Mouse (Mus musculus) mouse trophoblast stem cell (cell line): ENCODE measurements around the gene Vav1.
"Not testable (repeated sequence)": the region's sequence is repeated elsewhere in the genome, so short reads cannot be mapped to it uniquely, and the experiment has no call there.

ENCODE experiments used
- in situ Hi-C, 2 experiments: fragments of 300-500 bp; cut with MseI, MboI; formaldehyde crosslinking; loops; 2 replicates in 1 of 2; 3 replicates in 1 of 2; pipeline ENCODE4 v1.15.1; 2025

The Vav1 gene

DNA sequence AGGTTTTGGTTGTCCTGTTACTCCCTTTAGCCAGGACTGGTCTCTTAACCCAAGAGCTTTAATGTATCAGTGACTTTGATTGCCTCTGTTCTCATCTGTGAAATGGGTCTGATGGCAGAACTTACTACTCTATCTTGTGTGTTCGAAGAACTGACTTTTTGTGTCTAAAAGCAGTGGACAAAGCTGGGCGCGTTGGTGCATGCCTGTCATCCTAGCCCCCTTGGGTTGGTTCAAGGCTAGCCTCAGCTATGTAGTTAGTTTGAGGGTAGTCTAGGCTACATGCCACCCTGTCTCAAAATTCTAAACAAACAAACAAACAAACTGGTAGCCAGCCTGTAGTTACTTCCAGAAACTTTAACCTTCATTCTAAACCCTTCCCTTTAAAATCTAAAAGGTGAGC, 27.5 kb upstream of the Vav1 start:
- in situ Hi-C loops, result no loop called here

DNA sequence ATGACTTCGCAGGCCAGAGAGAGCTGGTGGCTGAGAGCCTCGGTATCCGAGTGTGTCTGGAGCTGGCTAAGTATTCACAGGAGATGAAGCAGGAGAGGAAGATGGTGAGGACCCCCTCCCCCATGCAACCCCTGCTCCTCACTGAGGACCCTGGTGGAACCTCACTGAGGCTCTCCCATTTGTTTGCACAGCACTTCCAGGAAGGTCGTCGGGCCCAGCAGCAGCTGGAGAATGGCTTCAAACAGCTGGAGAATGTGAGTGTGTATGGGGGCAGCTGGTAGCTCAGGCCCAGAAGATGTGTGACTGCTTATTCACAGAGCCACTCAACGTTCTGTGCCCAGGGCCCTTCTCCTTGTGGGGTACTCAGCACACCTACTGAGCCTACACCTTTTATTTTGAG, 25.6 kb upstream of the Vav1 start:
- in situ Hi-C loops, result no loop called here

DNA sequence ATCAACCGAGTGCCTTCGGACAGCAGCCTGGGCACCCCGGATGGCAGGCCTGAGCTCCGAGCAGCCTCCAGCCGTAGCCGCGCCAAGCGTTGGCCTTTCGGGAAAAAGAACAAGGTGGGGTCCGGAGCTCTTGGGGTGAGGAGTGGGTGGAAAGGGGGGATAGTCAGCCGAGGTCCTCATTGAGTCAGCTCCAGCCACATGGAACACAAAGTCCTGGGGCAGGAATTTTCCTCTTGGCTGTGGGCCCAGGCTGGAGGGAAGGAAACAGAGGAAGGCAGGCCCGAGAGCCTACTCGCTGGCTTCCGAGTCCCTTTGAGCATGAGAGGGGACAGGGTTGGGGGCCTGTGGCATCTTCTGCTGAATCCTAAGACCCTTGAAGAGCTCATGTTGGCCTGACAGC, 23.5 kb upstream of the Vav1 start:
- in situ Hi-C loops, result no loop called here

DNA sequence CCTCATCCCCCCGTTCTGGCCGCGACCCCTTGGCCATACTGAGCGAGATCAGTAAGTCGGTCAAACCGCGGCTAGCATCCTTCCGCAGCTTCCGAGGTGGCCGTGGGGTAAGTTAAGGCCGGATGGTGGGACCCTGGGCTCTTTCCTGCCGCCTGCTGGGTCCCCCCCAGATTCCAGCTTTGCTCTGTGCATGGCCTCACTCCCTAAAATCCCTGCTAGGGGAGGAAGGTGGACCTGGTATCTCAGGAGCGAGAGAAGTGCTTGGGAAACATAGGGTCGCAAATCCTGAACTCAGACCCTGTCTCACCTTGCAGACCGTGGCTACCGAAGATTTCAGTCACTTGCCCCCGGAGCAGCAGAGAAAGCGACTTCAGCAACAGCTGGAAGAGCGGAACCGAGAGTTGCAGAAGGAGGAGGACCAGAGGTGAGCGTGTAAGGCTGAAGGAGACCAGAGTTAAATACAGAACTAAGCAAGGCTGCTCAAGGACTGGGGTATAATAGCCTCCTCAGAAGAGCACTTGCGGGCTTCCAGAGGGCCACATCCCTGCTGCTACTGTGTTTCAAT, 21.9 kb upstream of the Vav1 start:
- in situ Hi-C loops, result no loop called here

DNA sequence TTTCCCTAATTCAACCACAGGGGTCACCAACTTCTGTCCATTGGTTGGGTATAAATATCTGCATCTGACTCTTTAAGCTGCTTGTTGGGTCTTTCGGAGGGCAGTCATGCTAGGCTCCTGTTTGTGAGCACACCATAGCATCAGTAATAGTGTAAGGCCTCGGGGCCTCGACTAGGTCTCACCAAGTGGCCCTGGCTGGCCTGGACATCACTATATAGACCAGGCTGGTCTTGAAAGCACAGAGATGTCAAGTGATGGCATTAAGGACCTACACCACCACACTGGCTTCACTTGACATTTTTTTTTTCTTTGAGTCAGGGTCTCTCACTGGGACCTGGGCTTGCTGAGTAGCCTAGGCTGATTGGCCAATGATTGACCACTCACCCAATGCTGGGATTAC, 20.7 kb upstream of the Vav1 start:
- in situ Hi-C loops, result no loop called here

DNA sequence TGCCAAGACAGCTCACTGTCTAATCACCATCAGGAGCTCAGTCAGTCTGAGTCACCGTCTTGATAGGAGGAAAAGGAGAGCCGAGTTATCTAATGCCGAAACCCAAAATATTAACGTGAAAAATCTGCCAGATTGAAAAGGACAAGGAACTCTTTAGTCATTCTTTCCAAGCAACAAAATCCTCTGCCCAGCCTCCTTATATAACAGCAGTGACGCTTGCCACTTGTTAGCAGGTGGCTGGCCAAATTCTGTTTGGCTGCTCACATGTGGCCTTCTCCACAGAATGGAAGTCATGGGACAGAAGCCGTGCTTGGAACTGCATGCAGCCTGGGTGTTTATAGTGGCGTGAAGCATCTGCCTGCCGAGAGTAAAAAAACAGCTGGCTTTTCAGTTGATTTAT, 19.2 kb upstream of the Vav1 start:
- in situ Hi-C loops, result no loop called here

DNA sequence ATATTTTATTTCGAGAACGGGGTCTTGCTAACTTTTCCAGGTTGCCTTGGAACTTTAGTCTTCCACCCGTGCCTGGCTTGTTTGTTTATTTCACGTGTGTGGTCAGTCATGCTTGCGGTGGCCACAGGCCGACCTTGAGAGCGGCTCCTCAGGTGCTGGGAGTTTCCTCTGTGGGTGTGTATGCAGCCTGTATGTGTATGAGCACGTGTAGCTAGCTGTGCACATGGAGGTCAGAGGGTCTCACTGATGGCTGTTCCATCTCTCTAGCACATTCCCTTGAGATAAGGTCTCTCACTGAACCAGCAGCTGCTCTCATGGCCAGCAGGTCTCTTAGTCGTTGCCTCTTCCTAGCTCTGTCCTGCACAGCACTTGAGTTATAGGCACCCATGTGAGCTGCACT, 18.5 kb upstream of the Vav1 start:
- in situ Hi-C loops, result no loop called here

DNA sequence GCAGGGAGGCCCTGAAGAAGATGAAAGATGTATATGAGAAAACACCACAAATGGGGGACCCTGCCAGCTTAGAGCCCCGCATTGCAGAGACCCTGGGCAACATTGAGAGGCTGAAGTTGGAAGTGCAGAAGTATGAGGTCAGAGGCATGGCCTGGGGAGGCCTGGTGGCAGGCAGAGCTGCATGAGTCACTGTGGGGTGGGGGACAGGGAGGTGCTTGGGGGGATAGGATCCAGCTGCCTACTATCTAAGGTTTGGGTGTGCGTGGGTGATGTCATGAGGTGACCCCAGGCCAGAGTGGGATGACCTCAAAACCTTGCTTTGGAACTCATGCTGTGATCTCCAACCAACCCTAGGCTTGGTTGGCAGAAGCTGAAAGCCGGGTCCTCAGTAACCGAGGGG, 17.6 kb upstream of the Vav1 start:
- in situ Hi-C loops, result no loop called here

DNA sequence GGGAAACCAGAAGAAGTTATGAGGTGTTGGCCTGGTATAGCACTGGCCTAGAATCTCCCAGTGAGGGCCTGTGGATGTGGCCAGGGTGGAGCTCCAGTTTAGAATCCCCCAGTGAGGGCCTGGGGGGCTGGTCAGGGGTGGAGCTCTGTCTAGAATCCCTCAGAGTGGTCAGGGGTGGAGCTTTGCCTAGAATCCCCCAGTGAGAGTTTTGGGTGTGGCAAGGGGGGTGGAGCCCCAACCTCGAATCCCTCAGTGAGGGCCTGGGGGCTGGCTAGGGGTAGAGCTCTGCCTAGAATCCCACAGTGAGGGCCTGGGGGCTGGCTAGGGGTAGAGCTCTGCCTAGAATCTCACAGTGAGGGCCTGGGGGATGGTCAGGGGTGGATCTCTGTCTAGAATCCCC, 17.1 kb upstream of the Vav1 start:
- in situ Hi-C loops, result no loop called here

DNA sequence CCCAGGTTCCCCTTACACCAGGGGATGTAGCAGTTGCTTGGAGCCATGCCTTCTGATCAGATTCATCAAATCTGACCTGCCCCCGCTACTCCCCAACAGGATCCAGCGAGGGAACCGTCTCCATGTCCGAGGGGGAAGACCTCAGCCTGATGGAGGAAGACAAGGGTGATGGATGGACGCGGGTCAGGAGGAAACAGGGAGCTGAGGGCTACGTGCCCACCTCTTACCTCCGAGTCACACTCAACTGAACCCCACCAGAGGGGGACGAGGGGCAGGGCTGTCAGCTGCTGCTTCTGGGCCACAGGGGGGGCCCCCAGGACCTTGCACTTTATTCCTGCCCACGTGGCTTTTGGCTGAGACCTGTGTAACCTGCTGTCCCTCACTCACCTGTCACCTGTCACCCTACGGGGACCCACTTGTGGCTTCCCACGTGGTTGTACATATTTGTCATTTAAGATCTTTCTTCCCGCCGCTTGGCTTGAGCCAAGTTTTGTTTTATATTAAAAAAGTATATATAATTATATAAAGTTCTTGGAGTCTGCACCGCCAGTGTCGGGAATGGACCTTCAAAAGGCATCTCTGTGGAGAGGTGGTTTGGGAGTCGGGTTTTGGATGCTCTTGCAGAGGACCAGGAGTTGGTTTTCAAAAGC, 15.9 kb upstream of the Vav1 start:
- in situ Hi-C loops, result no loop called here

DNA sequence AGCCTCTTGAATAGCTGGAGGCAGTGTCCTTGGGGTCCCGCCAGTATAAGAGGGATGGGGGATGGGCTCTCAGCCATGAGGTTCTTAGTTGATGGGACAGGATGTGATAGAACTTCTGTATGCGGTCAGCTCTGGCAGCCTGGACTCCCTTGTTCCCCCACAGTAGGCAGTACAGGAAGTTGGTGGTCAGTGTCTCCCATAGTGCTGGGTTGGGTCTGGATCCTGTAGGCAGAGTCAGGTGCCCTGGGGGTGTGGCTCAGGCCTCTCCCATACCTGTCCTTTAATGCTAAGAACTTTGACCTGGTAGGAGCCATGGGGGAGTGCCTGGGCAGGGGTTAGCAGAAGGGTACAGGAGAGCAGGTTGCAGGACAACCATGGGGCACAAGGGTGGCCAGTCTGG, 14.7 kb upstream of the Vav1 start:
- in situ Hi-C loops, result no loop called here

DNA sequence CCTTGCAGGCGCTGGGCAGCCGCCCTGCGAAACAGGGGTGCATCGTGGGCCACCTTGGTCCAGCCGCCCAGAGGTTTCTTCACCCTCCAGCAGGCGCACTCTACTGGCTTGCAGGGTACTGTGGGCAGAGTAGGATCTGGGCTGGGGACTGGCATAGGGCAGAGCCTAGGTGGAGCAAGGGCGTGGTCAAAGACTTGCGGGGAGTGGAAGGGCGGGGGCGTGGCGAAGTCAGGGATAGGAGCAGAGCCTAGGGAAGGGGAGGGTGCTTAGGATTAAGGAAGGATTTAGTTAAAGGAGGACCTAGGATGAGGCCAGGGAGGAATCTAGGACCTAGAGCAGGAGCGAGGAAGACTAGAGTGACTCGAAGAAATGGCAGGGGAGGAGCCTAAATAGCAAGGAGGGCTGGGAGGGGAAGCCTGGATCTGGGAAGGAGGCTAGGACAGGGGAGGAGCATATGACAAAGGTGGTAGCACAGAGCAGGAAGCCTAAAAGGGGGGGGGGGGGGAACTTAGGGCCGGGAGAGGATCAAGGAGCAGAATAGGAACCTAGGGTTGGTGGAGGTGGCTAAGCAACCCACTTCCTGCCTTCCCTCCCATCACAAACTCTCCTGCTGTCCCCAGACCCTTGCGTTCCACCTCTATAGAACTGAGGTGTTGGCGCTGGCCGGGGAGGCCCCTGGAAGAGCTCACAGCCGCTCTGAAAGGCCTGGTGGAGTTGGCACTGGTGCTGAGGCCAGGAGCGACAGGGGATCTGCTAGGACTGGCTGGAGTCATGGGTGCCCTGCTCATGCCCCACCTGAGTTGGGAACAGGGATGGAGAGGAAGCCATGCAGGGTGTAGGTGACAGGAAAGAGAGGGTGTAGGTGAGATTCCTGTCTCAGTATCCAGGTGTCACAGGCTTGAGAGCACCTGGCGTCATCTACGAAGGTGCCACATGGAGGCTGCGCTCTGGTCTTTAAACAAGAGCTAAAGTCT, 13.6 kb upstream of the Vav1 start:
- in situ Hi-C loops, result no loop called here

DNA sequence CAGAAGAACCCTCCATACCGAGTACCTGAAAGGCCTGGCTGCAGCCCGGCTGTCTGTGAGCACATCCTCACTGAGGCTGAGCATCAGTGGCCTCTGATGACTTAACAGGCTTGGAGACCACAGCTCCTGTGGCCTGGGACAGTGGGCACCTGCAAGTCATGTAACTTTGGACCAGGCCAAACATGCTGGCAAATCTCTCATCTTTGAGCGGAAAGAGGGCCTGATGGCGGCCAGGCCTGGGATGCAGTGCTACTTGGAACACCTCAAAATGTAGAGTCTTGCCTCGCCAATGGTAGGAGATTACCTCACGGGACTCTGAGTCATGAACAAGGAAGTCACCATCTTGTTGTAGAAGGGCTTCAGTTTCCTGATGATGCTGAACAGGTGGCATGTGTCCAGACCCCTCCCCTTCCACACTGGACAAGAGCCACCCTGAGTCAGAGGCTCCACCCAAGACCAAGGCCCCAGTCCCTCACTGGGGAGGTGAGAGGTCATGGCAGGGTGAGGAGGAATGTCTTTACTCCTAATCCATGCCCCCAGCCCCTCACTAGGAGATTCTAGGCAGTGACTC, 11.3 kb upstream of the Vav1 start:
- in situ Hi-C loops, result no loop called here

DNA sequence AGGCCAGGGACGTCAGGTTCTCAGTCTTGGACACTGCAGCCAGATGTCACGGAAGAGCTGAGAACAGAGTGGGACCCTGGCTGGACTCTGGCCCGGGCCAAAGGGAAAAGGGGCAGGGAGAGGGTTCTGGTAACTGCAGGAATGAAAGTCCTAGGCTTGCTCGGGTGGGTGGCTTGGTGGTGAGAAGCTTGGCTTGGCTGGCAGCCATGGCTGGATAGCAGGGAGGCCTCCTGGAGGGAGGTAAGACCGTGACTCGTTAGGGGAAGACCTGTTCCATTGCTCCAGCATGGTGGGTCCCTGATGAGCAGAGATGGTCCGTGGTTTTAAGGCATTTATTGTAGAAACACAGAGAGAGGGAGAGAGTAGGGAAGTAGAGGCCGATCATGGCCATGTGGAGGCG, 7.6 kb upstream of the Vav1 start:
- in situ Hi-C loops, result no loop called here

DNA sequence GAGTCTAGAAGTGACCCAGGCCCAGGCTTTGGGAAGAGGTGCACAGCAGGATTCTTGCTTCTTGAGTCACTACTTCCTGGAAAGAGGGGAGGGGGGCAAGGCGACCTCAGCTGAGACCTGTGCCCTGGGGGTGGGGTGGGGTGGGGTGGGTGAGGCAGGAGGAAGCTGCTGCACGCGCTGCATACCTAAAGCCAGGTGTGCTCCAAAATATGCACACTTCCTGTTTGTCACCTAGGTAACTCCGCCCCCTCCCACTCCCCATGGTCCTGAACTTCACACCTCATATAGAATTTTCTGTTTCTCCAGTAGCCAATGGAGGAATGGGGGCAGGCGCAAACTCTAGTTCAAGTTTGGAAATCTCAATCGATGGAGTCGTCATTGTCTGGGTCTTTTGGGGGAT, 5.1 kb upstream of the Vav1 start:
- in situ Hi-C loops, result no loop called here

DNA sequence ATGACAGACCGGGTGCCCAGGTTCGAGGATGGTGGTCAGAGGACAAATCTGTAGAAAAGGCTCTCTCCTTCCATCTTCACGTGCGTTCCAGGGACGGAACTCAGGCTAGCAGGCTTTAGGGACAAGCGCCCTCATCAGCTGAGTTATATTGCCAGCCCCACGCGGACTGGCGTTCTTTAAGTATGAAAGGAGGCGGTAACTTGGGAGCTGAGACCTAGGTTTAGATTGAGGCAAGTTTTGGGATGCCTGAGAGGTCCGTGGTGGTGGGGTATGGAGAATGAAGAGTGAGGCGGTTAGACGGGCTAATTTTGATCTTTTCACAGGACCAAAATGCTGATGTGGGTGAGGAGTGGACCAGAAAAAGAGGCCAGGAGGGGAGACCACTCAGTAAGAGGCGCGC, 4.2 kb upstream of the Vav1 start:
- in situ Hi-C loops, result no loop called here

DNA sequence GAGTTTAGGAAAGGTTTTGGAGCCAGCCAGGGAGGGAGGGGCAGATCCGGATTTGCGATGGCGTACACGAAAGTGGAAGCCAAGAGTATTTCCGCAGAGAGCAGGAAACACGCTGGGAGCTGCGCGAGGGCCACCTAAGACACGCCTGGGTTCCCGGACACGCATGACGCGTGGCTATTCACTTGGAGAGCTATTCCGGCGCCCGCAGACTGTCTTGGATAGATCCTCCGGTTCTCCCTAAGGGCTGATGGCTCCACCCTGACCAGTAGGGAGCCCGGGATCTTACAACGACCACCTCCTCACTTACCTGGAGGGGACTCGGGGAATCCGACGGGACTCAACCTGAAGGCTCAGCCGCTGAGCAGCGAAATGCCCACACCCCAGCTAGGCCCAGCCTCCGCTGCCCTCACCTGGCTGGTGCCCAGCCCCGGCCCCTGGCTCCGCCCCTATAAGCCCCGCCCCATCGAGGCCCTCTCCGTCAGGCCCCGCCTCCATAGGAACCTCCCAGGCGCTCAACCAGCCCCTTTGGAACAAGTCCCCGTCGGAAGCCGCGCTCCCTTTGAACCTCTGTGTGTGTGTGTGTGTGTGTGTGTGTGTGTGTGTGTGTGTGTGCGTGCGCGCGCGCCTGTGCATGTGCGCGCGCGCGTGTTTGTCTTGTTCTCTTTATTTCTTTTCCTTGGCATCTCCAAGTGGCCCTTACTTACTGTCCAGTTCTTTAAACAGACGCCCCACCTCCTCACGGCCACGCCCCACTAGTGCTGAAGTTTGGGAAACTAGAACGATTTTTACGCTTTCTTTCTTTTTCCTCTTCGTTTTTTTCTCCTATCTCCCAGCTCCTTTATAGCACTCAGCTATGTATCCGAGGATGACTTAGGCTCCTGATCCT, 3.5 kb upstream of the Vav1 start:
- in situ Hi-C loops, result no loop called here

DNA sequence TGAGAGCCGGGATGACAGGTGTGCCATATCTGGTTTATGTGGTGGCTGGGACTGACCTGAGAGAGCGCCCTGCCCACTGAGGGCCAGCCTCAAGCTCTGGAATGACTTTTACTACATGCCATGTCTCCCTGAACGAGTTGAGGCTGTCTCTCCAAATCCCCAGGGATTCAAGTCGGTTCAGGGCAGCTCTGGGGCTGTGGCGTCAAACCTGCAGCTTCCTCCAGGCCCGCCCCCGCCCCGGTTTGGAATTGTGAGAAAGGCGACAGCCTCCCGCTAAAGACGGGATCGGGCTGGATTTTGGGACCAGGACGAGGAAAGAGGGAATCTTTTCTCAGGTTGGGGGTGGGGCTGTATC, 2.9 kb upstream of the Vav1 start:
- in situ Hi-C loops, result no loop called here

DNA sequence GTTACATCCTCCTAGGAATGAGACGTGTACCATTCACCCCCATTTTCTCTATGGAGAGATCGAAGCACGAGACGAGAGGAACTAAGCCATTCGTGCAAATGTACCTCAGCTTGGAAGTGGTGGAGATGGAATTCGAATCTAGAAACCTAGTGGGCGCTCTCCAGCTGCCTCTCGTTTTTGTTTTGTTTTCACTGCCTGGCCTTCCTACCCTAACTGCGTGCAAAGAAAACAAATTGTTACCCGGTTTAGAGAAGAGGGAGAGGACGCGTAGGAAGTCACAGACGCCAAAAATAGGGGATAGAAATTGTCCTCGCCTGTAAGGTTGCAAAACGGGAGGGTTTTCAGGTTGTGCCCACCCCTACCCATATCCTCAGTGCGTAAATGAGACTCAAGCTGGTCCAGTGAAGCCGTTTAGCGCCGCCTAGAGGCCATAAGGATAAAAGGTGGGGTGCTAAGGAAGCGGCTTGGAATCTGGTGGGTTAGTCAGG, 2.2 kb upstream of the Vav1 start:
- in situ Hi-C loops, result no loop called here

DNA sequence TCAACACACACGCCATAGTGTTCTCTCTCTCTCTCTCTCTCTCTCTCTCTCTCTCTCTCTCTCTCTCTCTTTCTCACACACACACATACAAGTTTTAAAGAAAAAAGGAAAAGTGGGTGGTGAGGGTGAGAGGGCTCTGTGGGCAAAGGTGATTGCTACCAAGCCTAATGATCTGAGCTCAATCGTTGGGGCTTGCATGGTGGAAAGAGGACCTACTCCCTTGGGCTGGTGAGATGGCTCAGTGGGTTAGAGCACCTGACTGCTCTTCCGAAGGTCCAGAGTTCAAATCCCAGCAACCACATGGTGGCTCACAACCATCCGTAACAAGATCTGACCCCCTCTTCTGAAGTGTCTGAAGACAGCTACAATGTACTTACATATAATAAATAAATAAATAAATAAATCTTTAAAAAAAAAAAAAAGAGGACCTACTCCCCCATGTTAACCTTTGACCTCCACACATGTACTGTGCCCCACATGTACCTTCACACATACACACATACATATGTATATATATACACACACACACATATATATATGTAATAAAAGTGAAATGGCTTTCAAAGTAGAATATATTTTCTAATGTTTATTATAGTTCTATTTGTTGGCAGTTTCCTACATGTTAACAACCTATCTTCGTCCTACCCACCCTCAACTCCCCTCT, 1.2 kb upstream of the Vav1 start:
- in situ Hi-C loops, result not testable (repeated sequence)

DNA sequence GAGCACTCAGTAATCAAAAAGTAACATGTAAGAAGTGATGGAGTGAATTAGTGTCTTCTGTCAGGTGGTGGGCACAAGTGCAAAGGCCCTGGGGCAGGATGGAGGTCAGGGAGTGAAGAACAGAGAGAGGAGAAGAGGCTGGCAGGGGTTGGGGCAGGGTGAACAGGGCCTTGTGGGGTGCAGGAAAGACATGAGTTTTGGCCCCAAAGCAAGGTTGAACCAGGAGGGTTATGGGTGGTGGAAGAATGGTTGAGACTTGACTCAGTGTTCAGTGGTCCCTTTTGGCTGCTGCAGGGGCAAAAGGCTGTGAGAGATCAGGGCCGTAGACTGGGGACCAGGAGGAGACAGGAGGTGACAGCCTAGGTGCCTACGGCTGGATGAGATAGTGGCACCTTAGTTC, 363 bp upstream of the Vav1 start:
- in situ Hi-C loops, result no loop called here
